Mouse (Mus musculus) heart, embryonic 14.5 days (tissue): ENCODE measurements around the gene Cnnm4. TPM values are rescaled to one million over a fixed set of nuclear protein-coding genes. Genes with fewer than 3 reads are reported as not detected.

Experiments used
- ATAC-seq: fragments of 200-750 bp; cut with Nextera tagmentation; 2 replicates; pipeline ENCODE4 v1.8.0; 2017; ENCODE audit warnings: low read depth, moderate TSS enrichment; ENCODE audit not compliant: insufficient number of reproducible peaks, insufficient read depth, low FRiP score
- H3K27ac ChIP-seq, 2 experiments: fragments of 200-500 bp in 1 of 2; fragments of 300-500 bp in 1 of 2; sonication (generic) in 1 of 2; replicated peaks in 1 of 2; 2 replicates each; pipeline ENCODE4 v1.5.1; 2012 to 2014; ENCODE audit warnings: low read depth in 2 of 2, low read length in 2 of 2, control low read depth in 1 of 2, mild to moderate bottlenecking in 1 of 2, mixed read lengths in 1 of 2; ENCODE audit not compliant: control insufficient read depth in 1 of 2, insufficient read depth in 1 of 2
- H3K27me3 ChIP-seq: fragments of 300-500 bp; sonication (generic); 2 replicates; pipeline ENCODE4 v1.6.1; 2014; ENCODE audit warnings: mild to moderate bottlenecking, low read length, control low read depth; ENCODE audit not compliant: control insufficient read depth, insufficient read depth
- H3K36me3 ChIP-seq: fragments of 300-500 bp; sonication (generic); 2 replicates; pipeline ENCODE4 v1.6.1; 2014; ENCODE audit warnings: mild to moderate bottlenecking, control low read depth, low read length, mixed read lengths; ENCODE audit not compliant: control insufficient read depth, insufficient read depth
- H3K4me1 ChIP-seq, 2 experiments: fragments of 200-500 bp in 1 of 2; fragments of 300-500 bp in 1 of 2; sonication (generic) in 1 of 2; 2 replicates each; pipeline ENCODE4 v1.6.1; 2012 to 2014; ENCODE audit warnings: low read length in 2 of 2, control low read depth in 1 of 2, mixed read lengths in 1 of 2; ENCODE audit not compliant: control insufficient read depth in 2 of 2, insufficient read depth in 2 of 2
- H3K4me2 ChIP-seq: fragments of 300-500 bp; sonication (generic); 2 replicates; pipeline ENCODE4 v1.6.1; 2014; ENCODE audit warnings: mild to moderate bottlenecking, low read length
- H3K4me3 ChIP-seq, 2 experiments: fragments of 200-500 bp in 1 of 2; fragments of 300-500 bp in 1 of 2; sonication (generic) in 1 of 2; 2 replicates each; pipeline ENCODE4 v1.5.1; 2012 to 2014; ENCODE audit warnings: low read length in 2 of 2, mild to moderate bottlenecking in 2 of 2, control low read depth in 1 of 2, low read depth in 1 of 2, moderate library complexity in 1 of 2; ENCODE audit not compliant: control insufficient read depth in 1 of 2, insufficient read depth in 1 of 2
- H3K9ac ChIP-seq: fragments of 300-500 bp; sonication (generic); 2 replicates; pipeline ENCODE4 v1.6.1; 2014; ENCODE audit warnings: mild to moderate bottlenecking, low read length
- H3K9me3 ChIP-seq: fragments of 300-500 bp; sonication (generic); 2 replicates; pipeline ENCODE4 v1.6.1; 2016; ENCODE audit warnings: low read length, control low read depth; ENCODE audit not compliant: control insufficient read depth
- WGBS: fragments of 180-500 bp; shearing (Covaris S2); extraction: QIAGEN DNeasy Blood & Tissue Kit; methylation state at CpG from one replicate; pipeline ENCODE4 v1.1.7; 2014; 5-methylcytosine and 5-hydroxymethylcytosine counted together
- polyA plus RNA-seq: library from polyadenylated mRNA; unstranded; fragments of >200 nt; fragmentation: Nextera tagmentation; extraction: Ambion mirVana; gene quantifications from 2 replicates; pipeline ENCODE4 v1.2.1, GENCODE M21; 2014

Cnnm4 gene
- polyA plus RNA-seq, 1 experiment from 2014 or later = 5.9 TPM

DNA sequence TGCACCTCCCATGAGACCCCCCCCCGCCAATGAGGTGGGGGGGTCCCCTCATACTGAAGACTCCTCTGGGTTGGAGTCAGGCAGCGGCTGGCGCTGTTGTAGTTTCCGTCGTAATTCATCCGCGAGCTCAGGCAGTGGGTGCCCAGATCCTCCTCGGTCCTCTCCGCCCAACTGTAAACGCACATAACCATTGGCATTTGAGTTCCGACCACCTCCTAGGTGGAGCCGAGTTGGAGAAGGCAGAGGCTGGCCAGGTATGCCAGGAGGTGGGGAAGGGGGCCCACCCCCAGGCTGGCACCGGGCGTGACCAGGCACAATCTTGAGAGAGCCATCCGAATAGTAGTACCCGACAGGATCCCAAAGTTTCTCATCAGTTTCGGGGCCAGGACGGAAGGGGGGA, 78.1 kb downstream of the Cnnm4 start:
- WGBS = 85% methylated on average over 18 of the region's 18 CpGs
- ATAC-seq = no peak
- no peaks in the 10 kb centered on the region for H3K27me3 ChIP-seq
- H3K9me3 ChIP-seq = no peaks in the 10 kb centered on the region
- H3K27ac ChIP-seq = no peak overlapping the region
- peaks cover 64% of the 10 kb centered on the region for H3K36me3 ChIP-seq
- H3K4me2 ChIP-seq = no peak overlapping the region
- no peak overlapping the region for H3K4me3 ChIP-seq
- no peak overlapping the region for H3K9ac ChIP-seq
- peaks cover 13 to 36% of the 10 kb centered on the region in 2 experiments for H3K4me1 ChIP-seq

DNA sequence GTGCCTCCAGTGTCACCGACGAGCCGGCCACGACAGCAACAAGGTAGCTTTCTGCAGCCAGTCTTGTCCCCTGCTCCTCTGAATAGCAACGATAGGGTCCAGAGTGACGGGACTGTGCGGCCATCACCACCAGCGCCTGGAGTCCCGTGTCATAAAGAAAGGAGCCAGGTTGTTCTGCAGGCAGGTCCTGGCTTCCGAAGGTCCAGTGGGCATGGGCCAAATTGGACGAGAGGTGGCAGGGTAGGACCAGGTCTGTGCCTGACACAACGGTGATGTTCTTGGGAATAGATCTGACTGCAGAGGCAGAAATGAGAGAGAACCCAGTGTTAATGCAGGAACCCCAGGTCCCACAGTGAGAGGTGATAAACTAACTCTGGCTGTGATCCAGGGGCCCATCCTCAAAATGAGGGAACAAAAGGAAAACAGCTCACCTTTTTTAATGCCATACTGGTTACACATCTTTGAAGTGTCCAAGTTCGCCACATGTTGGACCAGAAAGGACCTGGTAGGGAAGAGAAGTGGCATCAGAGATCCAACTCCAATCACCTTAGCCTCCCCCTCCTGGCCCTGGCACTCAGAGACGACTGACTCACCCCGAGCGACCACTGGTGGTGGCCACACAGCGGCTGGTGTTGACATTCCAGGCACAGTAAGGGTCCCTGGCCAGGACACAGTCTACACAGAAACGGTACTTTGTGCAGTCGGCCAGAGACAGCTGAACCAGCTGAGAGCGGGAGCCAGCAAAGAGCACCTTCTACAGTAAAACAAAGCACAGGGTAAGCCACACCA, 78.8 kb downstream of the Cnnm4 start:
- H3K9ac ChIP-seq = no peak overlapping the region
- no peak overlapping the region for H3K27ac ChIP-seq
- 75% methylated on average over 20 of the region's 20 CpGs for WGBS
- peaks cover 19 to 44% of the 10 kb centered on the region in 2 experiments for H3K4me1 ChIP-seq
- no peak overlapping the region for H3K4me2 ChIP-seq
- H3K36me3 ChIP-seq = peaks cover 70% of the 10 kb centered on the region
- no peak for ATAC-seq
- H3K9me3 ChIP-seq = no peaks in the 10 kb centered on the region
- H3K27me3 ChIP-seq = no peaks in the 10 kb centered on the region
- no peak overlapping the region for H3K4me3 ChIP-seq

GRCm38 (mm10) chr1:36551904-36552303, 80.5 kb downstream of the Cnnm4 start:
- no peaks in the 10 kb centered on the region for H3K9me3 ChIP-seq

DNA sequence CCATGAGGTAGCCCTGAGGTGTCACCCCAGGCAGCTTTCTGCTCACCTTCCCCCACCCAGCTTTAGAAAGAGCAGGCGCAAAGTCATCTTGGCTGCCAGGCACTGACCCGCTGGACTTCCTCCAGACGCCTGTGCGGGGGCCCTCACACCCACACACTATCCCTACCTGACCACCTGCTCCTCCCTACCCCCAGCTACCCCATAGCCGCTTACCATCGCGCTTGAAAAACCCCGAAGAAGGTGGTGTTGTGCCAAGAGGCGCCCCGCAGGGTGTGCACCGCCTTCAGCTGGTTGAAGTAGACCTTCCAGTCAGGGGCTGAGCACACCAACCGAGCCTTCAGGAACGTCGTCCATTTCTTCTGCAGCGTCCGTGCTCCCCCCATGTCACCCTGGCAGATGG, 81.1 kb downstream of the Cnnm4 start:
- H3K4me2 ChIP-seq = no peak overlapping the region
- H3K9ac ChIP-seq = no peak overlapping the region
- no peaks in the 10 kb centered on the region for H3K27me3 ChIP-seq
- peaks cover 72% of the 10 kb centered on the region for H3K36me3 ChIP-seq
- no peak overlapping the region for H3K4me3 ChIP-seq
- no peak for ATAC-seq
- no peak overlapping the region for H3K27ac ChIP-seq
- H3K4me1 ChIP-seq = peaks cover 18 to 40% of the 10 kb centered on the region in 2 experiments
- no peaks in the 10 kb centered on the region for H3K9me3 ChIP-seq
- whole genome bisulfite sequencing = 90% methylated on average over 16 of the region's 16 CpGs

More at GRCm38 (mm10) chr1:36551904-36552303, 80.5 kb downstream of the Cnnm4 start:
- H3K9ac ChIP-seq = no peak overlapping the region
- no peaks in the 10 kb centered on the region for H3K27me3 ChIP-seq
- peaks cover 72% of the 10 kb centered on the region for H3K36me3 ChIP-seq
- ATAC-seq = no peak
- H3K27ac ChIP-seq = no peak overlapping the region
- peaks cover 21 to 42% of the 10 kb centered on the region in 2 experiments for H3K4me1 ChIP-seq
- WGBS = 84% methylated on average over 17 of the region's 17 CpGs
- H3K4me3 ChIP-seq = no peak overlapping the region
- no peak overlapping the region for H3K4me2 ChIP-seq

- Histone ChIP-seq H3K4me3 (peak overlapping the region; percentile 4 to 83; a peak in 3 of 4 replicates), H3K9ac (peak overlapping the region; percentile 96), H3K4me2 (peak overlapping the region; percentile 79), H3K36me3 (peaks cover 57% of the 10 kb centered on the region), H3K4me1 (peaks cover 28 to 31% of the 10 kb centered on the region in 2 experiments), H3K27me3 (no peaks in the 10 kb centered on the region), H3K9me3 (no peaks in the 10 kb centered on the region), H3K27ac (peak overlapping the region; percentile 39 to 95; a peak in 2 of 4 replicates)
- ATAC-seq = no peak
- WGBS = 74% methylated on average over 21 of the region's 21 CpGs
Observed at GRCm38 (mm10) chr1:36554633-36555399, 83.4 kb downstream of the Cnnm4 start.

GRCm38 (mm10) chr1:36555798-36556395, 84.5 kb downstream of the Cnnm4 start:
- WGBS = 10% methylated on average over 8 of the region's 8 CpGs
- ATAC-seq = no peak
- Histone ChIP-seq H3K36me3 (peaks cover 46% of the 10 kb centered on the region), H3K27ac (peak overlapping the region; percentile 95), H3K9me3 (no peaks in the 10 kb centered on the region), H3K4me2 (peak overlapping the region; percentile 79), H3K9ac (peak overlapping the region; percentile 96), H3K27me3 (no peaks in the 10 kb centered on the region), H3K4me3 (peak overlapping the region; percentile 78 to 83), H3K4me1 (peaks cover 31 to 34% of the 10 kb centered on the region in 2 experiments)
